Mouse (Mus musculus) ES-Bruce4 (cell line): Measurements from ENCODE around the gene Ctsf. TPM values are rescaled to one million over a fixed set of nuclear protein-coding genes. Genes with fewer than 3 reads are reported as not detected.
"Not testable (repeated sequence)": the region's sequence is repeated elsewhere in the genome, so short reads cannot be mapped to it uniquely, and the experiment has no call there.

Source experiments
- H3K27ac ChIP-seq: 2 replicates; pipeline ENCODE4 v1.5.1; 2012; ENCODE audit warnings: low read length, inconsistent platforms; ENCODE audit not compliant: insufficient read depth
- H3K27me3 ChIP-seq: 2 replicates; pipeline ENCODE4 v1.6.1; 2012; ENCODE audit warnings: mild to moderate bottlenecking, low read length, inconsistent platforms; ENCODE audit not compliant: control insufficient read depth, poor library complexity, insufficient read depth, severe bottlenecking
- H3K36me3 ChIP-seq: 2 replicates; pipeline ENCODE4 v1.6.1; 2012; ENCODE audit warnings: inconsistent platforms, mild to moderate bottlenecking, low read length, moderate library complexity; ENCODE audit not compliant: control insufficient read depth, poor library complexity, insufficient read depth, severe bottlenecking
- H3K4me1 ChIP-seq: one replicate; pipeline ENCODE4 v1.8.1; 2011; ENCODE audit warnings: low read length; ENCODE audit not compliant: control insufficient read depth, insufficient read depth
- H3K4me3 ChIP-seq: 2 replicates; pipeline ENCODE4 v1.5.1; 2011; ENCODE audit warnings: low read depth, mild to moderate bottlenecking, low read length
- H3K9ac ChIP-seq: 2 replicates; pipeline ENCODE4 v1.6.1; 2012; ENCODE audit warnings: low read depth, mild to moderate bottlenecking, inconsistent platforms; ENCODE audit not compliant: poor library complexity, severe bottlenecking
- H3K9me3 ChIP-seq: replicated peaks from 2 replicates; pipeline ENCODE4 v1.6.1; 2012; ENCODE audit warnings: mild to moderate bottlenecking, low read length, inconsistent platforms; ENCODE audit not compliant: control insufficient read depth, poor library complexity, insufficient read depth, severe bottlenecking
- CTCF ChIP-seq: IDR thresholded peaks from one replicate; pipeline ENCODE4 v1.8.1; 2011; ENCODE audit warnings: low read depth, low read length
- EP300 ChIP-seq: IDR thresholded peaks from 2 replicates; pipeline ENCODE4 v1.6.1; 2011; ENCODE audit warnings: low read depth, low read length; ENCODE audit not compliant: insufficient read depth
- POLR2A ChIP-seq: IDR thresholded peaks from one replicate; pipeline ENCODE4 v1.8.1; 2011; ENCODE audit warnings: low read length; ENCODE audit not compliant: insufficient read depth
- polyA plus RNA-seq: library from polyadenylated mRNA; stranded (reverse); fragments of >200 nt; gene quantifications from 2 replicates; pipeline ENCODE4 v1.2.4, GENCODE M21; 2011; ENCODE audit warnings: low read depth; ENCODE audit not compliant: missing spikeins, insufficient read depth, insufficient read length

The Ctsf gene
- polyA plus RNA-seq, 1 experiment = 13.6 TPM

- Histone ChIP-seq H3K9ac (no peak overlapping the region), H3K4me3 (no peak overlapping the region), H3K27me3 (no peaks in the 10 kb centered on the region), H3K36me3 (no peaks in the 10 kb centered on the region), H3K27ac (no peak overlapping the region), H3K4me1 (no peaks in the 10 kb centered on the region), H3K9me3 (no peaks in the 10 kb centered on the region)
- TF ChIP-seq POLR2A (no peak), CTCF (no peak), EP300 (no peak)
Measured at GRCm38 (mm10) chr19:4855951-4856350, 1.0 kb downstream of the Ctsf start.

- TF ChIP-seq CTCF (no peak), EP300 (no peak), POLR2A (no peak)
- Histone ChIP-seq H3K27ac (no peak overlapping the region), H3K4me1 (no peaks in the 10 kb centered on the region), H3K9me3 (no peaks in the 10 kb centered on the region), H3K4me3 (no peak overlapping the region), H3K27me3 (no peaks in the 10 kb centered on the region), H3K36me3 (no peaks in the 10 kb centered on the region), H3K9ac (no peak overlapping the region)
Measured at GRCm38 (mm10) chr19:4859081-4859480, 4.2 kb downstream of the Ctsf start.

GRCm38 (mm10) chr19:4863048-4863447 is 8.1 kb downstream of the Ctsf start:
- no peaks in the 10 kb centered on the region for H3K9me3 ChIP-seq
- TF ChIP-seq POLR2A = no peak
- no peak for TF ChIP-seq EP300
- no peak for TF ChIP-seq CTCF
- H3K9ac ChIP-seq = no peak overlapping the region
- H3K4me3 ChIP-seq = no peak overlapping the region
- H3K4me1 ChIP-seq = peaks cover 6% of the 10 kb centered on the region
- H3K36me3 ChIP-seq = no peaks in the 10 kb centered on the region
- H3K27me3 ChIP-seq = no peaks in the 10 kb centered on the region
- H3K27ac ChIP-seq = no peak overlapping the region

GRCm38 (mm10) chr19:4865147-4865546 is 10.2 kb downstream of the Ctsf start:
- no peak overlapping the region for H3K9ac ChIP-seq
- H3K4me3 ChIP-seq = peak overlapping the region; percentile 31

GRCm38 (mm10) chr19:4874613-4875012 is 19.7 kb downstream of the Ctsf start:
- H3K9me3 ChIP-seq, H3K27ac ChIP-seq, H3K4me3 ChIP-seq, H3K9ac ChIP-seq, H3K27me3 ChIP-seq, H3K4me1 ChIP-seq, H3K36me3 ChIP-seq: not testable (repeated sequence)

More at GRCm38 (mm10) chr19:4865147-4865546, 10.2 kb downstream of the Ctsf start:
- no peak overlapping the region for H3K27ac ChIP-seq
- TF ChIP-seq CTCF = no peak
- TF ChIP-seq EP300 = 0 out of 2 replicates have a peak, but pooled peaks have one; percentile 25
- no peaks in the 10 kb centered on the region for H3K36me3 ChIP-seq
- H3K9me3 ChIP-seq = no peaks in the 10 kb centered on the region
- no peaks in the 10 kb centered on the region for H3K27me3 ChIP-seq
- peaks cover 6% of the 10 kb centered on the region for H3K4me1 ChIP-seq

GRCm38 (mm10) chr19:4876241-4876640 is 21.3 kb downstream of the Ctsf start:
- H3K27ac ChIP-seq = no peak overlapping the region
- H3K9ac ChIP-seq = 0 out of 2 replicates have a peak overlapping the region, but pooled peaks have one; percentile 13
- TF ChIP-seq CTCF = no peak
- no peak for TF ChIP-seq POLR2A
- no peak for TF ChIP-seq EP300
- H3K27me3 ChIP-seq = no peaks in the 10 kb centered on the region
- H3K36me3 ChIP-seq = no peaks in the 10 kb centered on the region
- H3K4me3 ChIP-seq = no peak overlapping the region
- H3K4me1 ChIP-seq = peaks cover 2% of the 10 kb centered on the region
- H3K9me3 ChIP-seq = no peaks in the 10 kb centered on the region
